Mouse (Mus musculus) heart, adult 11 months (tissue): Measurements from ENCODE around the gene Zfp646.

ENCODE experiments used
- DNase-seq: peaks from one replicate; pipeline ENCODE4 v3.0.0; 2022

The Zfp646 gene

GRCm38 (mm10) chr7:127922451-127923275 is 46.6 kb downstream of the Zfp646 start:
- no peak for DNase-seq

DNA sequence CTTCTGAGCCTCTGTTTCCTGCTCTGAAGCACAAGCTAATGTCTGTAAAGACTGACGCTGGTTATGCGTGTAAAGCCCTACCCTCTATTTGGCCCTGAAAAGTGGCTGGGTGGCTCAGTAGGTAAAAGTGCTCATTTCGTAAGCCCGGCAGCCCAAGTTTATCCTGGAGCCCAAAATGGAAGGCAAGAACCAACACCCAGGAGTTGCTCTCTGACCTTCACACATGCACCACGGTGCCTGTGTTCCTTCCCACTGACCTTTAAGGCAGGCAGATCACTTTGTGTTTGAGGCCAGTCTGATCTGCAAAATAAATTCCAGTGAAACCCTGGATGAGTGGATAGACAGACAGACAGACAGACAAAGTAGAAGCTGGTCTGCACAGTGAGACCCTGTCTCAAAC is 47.7 kb downstream of the Zfp646 start:
- DNase-seq = no peak

DNA sequence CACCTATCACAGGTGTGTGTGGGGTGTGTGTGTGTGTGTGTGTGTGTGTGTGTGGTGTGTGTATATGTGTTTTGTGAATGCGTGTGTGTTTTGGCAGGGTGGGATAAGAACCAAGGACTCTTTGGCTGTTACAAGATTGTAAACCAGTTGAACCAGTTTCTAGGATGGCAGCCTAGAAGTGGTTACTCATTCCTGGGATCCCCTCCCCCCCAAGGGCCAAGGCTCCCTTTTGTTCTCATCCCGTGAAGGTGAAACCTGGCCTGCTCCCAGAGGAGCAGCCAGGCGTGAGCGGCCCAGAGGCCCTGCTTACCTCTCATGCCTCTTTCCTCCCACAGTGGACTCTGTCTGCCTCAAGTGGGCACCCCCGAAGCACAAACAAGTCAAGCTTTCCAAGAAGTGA is 49.2 kb downstream of the Zfp646 start:
- DNase-seq = no peak

GRCm38 (mm10) chr7:127926066-127926465 is 50.0 kb downstream of the Zfp646 start:
- no peak for DNase-seq

- DNase-seq = no peak
Observed at GRCm38 (mm10) chr7:127926846-127927245, 50.8 kb downstream of the Zfp646 start.

DNA sequence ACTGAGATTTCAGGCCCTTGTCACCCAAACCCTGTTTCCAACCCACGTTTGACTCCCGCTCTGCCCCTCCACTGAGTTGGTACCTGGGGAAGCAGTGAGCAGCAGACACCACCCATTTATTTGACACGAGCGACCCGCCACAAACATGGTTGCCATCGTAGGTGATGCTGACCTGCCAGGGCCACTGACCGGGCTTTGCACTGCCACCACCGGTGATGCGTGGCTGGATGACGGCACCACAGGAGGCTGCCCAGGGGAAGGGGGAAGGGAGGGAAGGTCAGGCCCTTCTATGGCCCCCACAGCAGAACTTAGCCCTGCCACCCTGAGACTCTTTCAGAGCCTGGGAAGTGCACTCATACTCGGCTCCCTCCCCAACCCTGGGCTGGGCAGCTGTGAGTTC is 51.7 kb downstream of the Zfp646 start:
- DNase-seq = no peak

- DNase-seq = no peak
Observed at GRCm38 (mm10) chr7:127928596-127928995, 52.6 kb downstream of the Zfp646 start.

DNA sequence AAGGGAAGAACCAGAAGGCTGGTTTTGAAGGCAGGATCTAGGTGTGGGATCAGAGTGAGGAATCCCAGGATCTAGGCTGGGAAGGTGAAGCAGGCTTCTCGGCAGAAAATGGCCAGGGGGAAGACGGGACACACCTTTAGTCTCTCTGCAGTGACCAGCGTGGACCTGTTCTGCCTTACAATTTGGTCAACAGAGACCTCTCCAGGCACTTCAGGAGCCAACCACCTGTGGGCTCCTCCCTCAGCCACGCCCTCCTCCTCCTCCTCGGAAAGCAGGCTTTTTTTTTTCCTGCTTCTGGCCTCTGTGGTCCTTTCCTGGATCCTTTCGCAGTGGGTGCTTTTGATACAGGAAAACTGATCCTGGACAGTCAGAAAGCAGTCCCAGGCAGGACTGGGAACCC is 53.9 kb downstream of the Zfp646 start, which contains the start of gene Prss8:
Prss8 (minus strand) TSS at position 182 of the 400 bp plus-strand sequence.
- no peak for DNase-seq

- DNase-seq = no peak
Observed at GRCm38 (mm10) chr7:127930636-127931035, 54.6 kb downstream of the Zfp646 start.

- DNase-seq = peak; percentile 96
Observed at GRCm38 (mm10) chr7:127931351-127932135, 55.5 kb downstream of the Zfp646 start.

GRCm38 (mm10) chr7:127932273-127933031 is 56.4 kb downstream of the Zfp646 start:
- no peak for DNase-seq

GRCm38 (mm10) chr7:127934075-127934474 is 58.1 kb downstream of the Zfp646 start:
- DNase-seq = peak; percentile 92

DNA sequence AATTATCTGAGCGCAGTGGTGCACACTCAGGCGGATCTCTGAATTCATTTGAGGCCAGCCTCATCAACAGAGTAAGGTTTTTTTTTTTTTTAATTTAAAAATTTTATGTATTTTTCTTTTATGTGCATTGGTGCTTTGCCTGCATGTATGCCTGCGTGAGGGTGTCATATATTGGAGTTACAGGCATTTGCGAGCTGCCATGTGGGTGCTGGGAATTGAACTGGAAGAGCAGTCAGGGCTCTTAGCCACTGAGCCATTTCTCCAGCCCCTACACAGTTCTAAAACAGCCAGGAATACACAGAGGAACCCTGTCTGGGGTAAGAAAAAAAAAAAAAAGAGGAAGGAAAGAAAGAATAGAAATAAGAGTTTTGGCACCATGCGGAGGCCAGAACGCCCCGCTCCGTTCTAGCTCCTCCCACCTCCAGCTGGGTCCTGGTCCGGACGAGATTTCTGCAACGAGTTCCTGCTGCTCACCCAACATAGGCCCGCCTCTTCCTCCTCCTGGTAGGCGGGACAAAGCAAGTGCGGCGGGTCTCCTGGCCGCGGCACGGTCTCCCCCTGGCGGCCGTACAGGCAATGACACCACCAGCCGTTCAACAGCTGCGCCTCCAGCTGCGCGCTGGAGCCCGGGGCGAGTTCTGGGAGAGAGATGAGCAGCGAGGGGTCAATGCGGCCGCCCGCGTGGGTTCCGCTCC is 59.2 kb downstream of the Zfp646 start:
- peak; percentile 100 for DNase-seq
